Mouse (Mus musculus): Measurements from ENCODE around the gene Dgcr2.

- TF ChIP-seq POLR2A (IDR thresholded peaks at IDR 0.05; ENCODE audit: insufficient read depth, low read length) (no peak), CTCF (IDR thresholded peaks at IDR 0.05; ENCODE audit: low read depth, low read length) (no peak), EP300 (IDR thresholded peaks at IDR 0.05; ENCODE audit: insufficient read depth, low read depth, low read length) (no peak)
Measured at GRCm38 (mm10) chr16:17929631-17930030, 31.3 kb upstream of the Dgcr2 start.
